Mouse (Mus musculus): ENCODE results near the gene E430018J23Rik. TPM values are rescaled to one million over a fixed set of nuclear protein-coding genes. Genes with fewer than 3 reads are reported as not detected.

E430018J23Rik gene
- total and polyA plus RNA-seq, 3 experiments = 2.2 to 7.3 (median 7.2) TPM

Other genes starting within 250 kb of the E430018J23Rik start
Only the 20 nearest of the 24 such genes appear.
- 19.5 and 26.7 TPM in 2 replicates for gene Tbc1d10b, start 185.2 kb downstream of the E430018J23Rik start, total RNA-seq (2014; fragmentation: Nextera tagmentation)
- gene Tbc1d10b, start 185.2 kb downstream of the E430018J23Rik start, total RNA-seq (2017) = 38.3 and 40.1 TPM in 2 replicates
- gene Tbc1d10b, start 185.2 kb downstream of the E430018J23Rik start, polyA plus RNA-seq (2012) = 72.0 and 74.1 TPM in 2 replicates
- 2.6 TPM in 1 of 2 replicates, not detected in the other for gene Mylpf, start 184.7 kb downstream of the E430018J23Rik start, total RNA-seq (2014; fragmentation: Nextera tagmentation)
- 2.8 TPM in 2 replicates for gene Mylpf, start 184.7 kb downstream of the E430018J23Rik start, total RNA-seq (2017)
- 0.44 and 0.94 TPM in 2 replicates for gene Mylpf, start 184.7 kb downstream of the E430018J23Rik start, polyA plus RNA-seq (2012)
- 11.7 and 20.0 TPM in 2 replicates for gene Zfp553, start 160.6 kb downstream of the E430018J23Rik start, total RNA-seq (2014; fragmentation: Nextera tagmentation)
- gene Zfp553, start 160.6 kb downstream of the E430018J23Rik start, total RNA-seq (2017) = 22.0 and 25.2 TPM in 2 replicates
- gene Zfp553, start 160.6 kb downstream of the E430018J23Rik start, polyA plus RNA-seq (2012) = 25.3 and 26.2 TPM in 2 replicates
- 128 and 141 TPM in 2 replicates for gene Sept1, start 160.5 kb downstream of the E430018J23Rik start, total RNA-seq (2014; fragmentation: Nextera tagmentation)
- gene Sept1, start 160.5 kb downstream of the E430018J23Rik start, total RNA-seq (2017) = 51.1 and 54.9 TPM in 2 replicates
- gene Sept1, start 160.5 kb downstream of the E430018J23Rik start, polyA plus RNA-seq (2012) = 263 and 305 TPM in 2 replicates
- 3.1 and 5.8 TPM in 2 replicates for gene Zfp771, start 149.4 kb downstream of the E430018J23Rik start, total RNA-seq (2014; fragmentation: Nextera tagmentation)
- 11.9 and 16.5 TPM in 2 replicates for gene Zfp771, start 149.4 kb downstream of the E430018J23Rik start, total RNA-seq (2017)
- gene Zfp771, start 149.4 kb downstream of the E430018J23Rik start, polyA plus RNA-seq (2012) = 42.6 and 60.5 TPM in 2 replicates
- gene Dctpp1, start 132.9 kb downstream of the E430018J23Rik start, total RNA-seq (2014; fragmentation: Nextera tagmentation) = 67.0 and 68.7 TPM in 2 replicates
- gene Dctpp1, start 132.9 kb downstream of the E430018J23Rik start, total RNA-seq (2017) = 56.4 and 74.6 TPM in 2 replicates
- gene Dctpp1, start 132.9 kb downstream of the E430018J23Rik start, polyA plus RNA-seq (2012) = 121 and 138 TPM in 2 replicates
- gene Sephs2, start 119.6 kb downstream of the E430018J23Rik start, total RNA-seq (2014; fragmentation: Nextera tagmentation) = 73.6 and 75.9 TPM in 2 replicates
- gene Sephs2, start 119.6 kb downstream of the E430018J23Rik start, total RNA-seq (2017) = 126 and 131 TPM in 2 replicates
- gene Sephs2, start 119.6 kb downstream of the E430018J23Rik start, polyA plus RNA-seq (2012) = 39.9 and 53.7 TPM in 2 replicates
- gene Itgal, start 97.4 kb downstream of the E430018J23Rik start, total RNA-seq (2014; fragmentation: Nextera tagmentation) = 3.7 and 5.1 TPM in 2 replicates
- 3.1 and 4.1 TPM in 2 replicates for gene Itgal, start 97.4 kb downstream of the E430018J23Rik start, total RNA-seq (2017)
- gene Itgal, start 97.4 kb downstream of the E430018J23Rik start, polyA plus RNA-seq (2012) = 1.7 and 2.2 TPM in 2 replicates
- gene Zfp768, start 48.0 kb downstream of the E430018J23Rik start, total RNA-seq (2014; fragmentation: Nextera tagmentation) = 8.4 and 12.3 TPM in 2 replicates
- gene Zfp768, start 48.0 kb downstream of the E430018J23Rik start, total RNA-seq (2017) = 10.9 and 12.3 TPM in 2 replicates
- 32.3 and 33.6 TPM in 2 replicates for gene Zfp768, start 48.0 kb downstream of the E430018J23Rik start, polyA plus RNA-seq (2012)
- gene Zfp747, start 17.6 kb downstream of the E430018J23Rik start, total RNA-seq (2014; fragmentation: Nextera tagmentation) = 7.8 and 9.3 TPM in 2 replicates
- gene Zfp747, start 17.6 kb downstream of the E430018J23Rik start, total RNA-seq (2017) = 12.9 and 14.2 TPM in 2 replicates
- gene Zfp747, start 17.6 kb downstream of the E430018J23Rik start, polyA plus RNA-seq (2012) = 5.5 and 6.2 TPM in 2 replicates
- gene 9130019O22Rik, start 6.5 kb downstream of the E430018J23Rik start, total RNA-seq (2014; fragmentation: Nextera tagmentation) = 4.5 and 5.0 TPM in 2 replicates
- 10.2 and 11.2 TPM in 2 replicates for gene 9130019O22Rik, start 6.5 kb downstream of the E430018J23Rik start, total RNA-seq (2017)
- gene 9130019O22Rik, start 6.5 kb downstream of the E430018J23Rik start, polyA plus RNA-seq (2012) = 1.2 TPM in 2 replicates
- 2.7 and 4.4 TPM in 2 replicates for gene Zfp764, start 13.2 kb upstream of the E430018J23Rik start, total RNA-seq (2014; fragmentation: Nextera tagmentation)
- 4.9 and 5.6 TPM in 2 replicates for gene Zfp764, start 13.2 kb upstream of the E430018J23Rik start, total RNA-seq (2017)
- 0.55 and 0.57 TPM in 2 replicates for gene Zfp764, start 13.2 kb upstream of the E430018J23Rik start, polyA plus RNA-seq (2012)
- gene Zfp688, start 28.4 kb upstream of the E430018J23Rik start, total RNA-seq (2014; fragmentation: Nextera tagmentation) = 24.0 and 26.6 TPM in 2 replicates
- 11.4 and 15.9 TPM in 2 replicates for gene Zfp688, start 28.4 kb upstream of the E430018J23Rik start, total RNA-seq (2017)
- gene Zfp688, start 28.4 kb upstream of the E430018J23Rik start, polyA plus RNA-seq (2012) = 15.7 and 18.2 TPM in 2 replicates
- 6.1 and 7.1 TPM in 2 replicates for gene Zfp689, start 55.5 kb upstream of the E430018J23Rik start, total RNA-seq (2014; fragmentation: Nextera tagmentation)
- gene Zfp689, start 55.5 kb upstream of the E430018J23Rik start, total RNA-seq (2017) = 2.0 and 2.4 TPM in 2 replicates
- 12.7 and 16.7 TPM in 2 replicates for gene Zfp689, start 55.5 kb upstream of the E430018J23Rik start, polyA plus RNA-seq (2012)
- gene Prr14, start 66.0 kb upstream of the E430018J23Rik start, total RNA-seq (2014; fragmentation: Nextera tagmentation) = 115 and 137 TPM in 2 replicates
- 19.3 and 27.6 TPM in 2 replicates for gene Prr14, start 66.0 kb upstream of the E430018J23Rik start, total RNA-seq (2017)
- gene Prr14, start 66.0 kb upstream of the E430018J23Rik start, polyA plus RNA-seq (2012) = 54.2 and 63.5 TPM in 2 replicates
- 289 and 345 TPM in 2 replicates for gene Fbrs, start 85.6 kb upstream of the E430018J23Rik start, total RNA-seq (2014; fragmentation: Nextera tagmentation)
- gene Fbrs, start 85.6 kb upstream of the E430018J23Rik start, total RNA-seq (2017) = 13.5 and 16.3 TPM in 2 replicates
- 457 and 458 TPM in 2 replicates for gene Fbrs, start 85.6 kb upstream of the E430018J23Rik start, polyA plus RNA-seq (2012)
- gene Srcap, start 118.4 kb upstream of the E430018J23Rik start, total RNA-seq (2014; fragmentation: Nextera tagmentation) = 79.0 and 107 TPM in 2 replicates
- gene Srcap, start 118.4 kb upstream of the E430018J23Rik start, total RNA-seq (2017) = 14.4 and 14.8 TPM in 2 replicates
- 35.7 and 48.5 TPM in 2 replicates for gene Srcap, start 118.4 kb upstream of the E430018J23Rik start, polyA plus RNA-seq (2012)
- gene Gm42715, start 126.0 kb upstream of the E430018J23Rik start, total RNA-seq (2014; fragmentation: Nextera tagmentation) = 70.0 and 72.9 TPM in 2 replicates
- gene Gm42715, start 126.0 kb upstream of the E430018J23Rik start, total RNA-seq (2017) = 4.5 and 5.0 TPM in 2 replicates
- gene Gm42715, start 126.0 kb upstream of the E430018J23Rik start, polyA plus RNA-seq (2012) = 23.1 and 24.8 TPM in 2 replicates
- not detected in 2 replicates for gene Tmem265, start 167.8 kb upstream of the E430018J23Rik start, total RNA-seq (2014; fragmentation: Nextera tagmentation)
- gene Tmem265, start 167.8 kb upstream of the E430018J23Rik start, total RNA-seq (2017) = 0.87 and 3.2 TPM in 2 replicates
- gene Tmem265, start 167.8 kb upstream of the E430018J23Rik start, polyA plus RNA-seq (2012) = 1.5 and 2.5 TPM in 2 replicates
- gene Phkg2, start 179.7 kb upstream of the E430018J23Rik start, total RNA-seq (2014; fragmentation: Nextera tagmentation) = 68.9 and 87.3 TPM in 2 replicates
- 42.3 and 47.8 TPM in 2 replicates for gene Phkg2, start 179.7 kb upstream of the E430018J23Rik start, total RNA-seq (2017)
- gene Phkg2, start 179.7 kb upstream of the E430018J23Rik start, polyA plus RNA-seq (2012) = 37.5 and 50.8 TPM in 2 replicates

Data from G1E (cell line).